8 mouse cellular contexts compared by ENCODE assay signal in the genomic region with DNA sequence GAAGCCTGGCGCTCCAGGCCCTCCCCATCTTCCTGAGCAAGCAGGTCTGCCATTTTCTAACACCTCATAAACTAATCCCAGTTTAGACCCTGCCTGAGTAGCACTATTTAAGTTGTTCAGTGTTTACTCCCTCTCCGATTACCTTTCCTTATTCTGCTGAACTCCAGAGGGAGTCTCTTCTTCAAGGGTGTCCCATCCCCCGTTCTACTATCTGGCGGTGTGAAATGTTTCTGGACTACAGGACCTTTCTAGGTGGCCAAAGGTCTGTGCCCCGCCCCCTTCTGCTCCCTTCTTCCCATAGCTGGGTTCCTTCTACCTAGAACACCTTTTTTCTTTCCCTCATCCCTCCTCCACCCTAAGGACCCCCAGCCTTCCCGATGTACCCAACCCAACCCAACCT. TPM values are rescaled to one million over a fixed set of nuclear protein-coding genes. Genes with fewer than 3 reads are reported as not detected.
DNase-seq lines count a peak whose midpoint lies in the region; ATAC-seq and TF ChIP-seq lines count a peak whose summit lies in the region.

No protein-coding gene starts in this region.

- H3K4me2 ChIP-seq in intestine, embryonic 15.5 days (replicated peaks), result peak overlapping the region; percentile 100
- peak overlapping the region; percentile 88; the same call in 1 of the 2 replicates for H3K4me2 ChIP-seq in liver, postnatal 0 days (ENCODE audit: low read depth, low read length)

- ATAC-seq in intestine, embryonic 15.5 days, result no peak
- no peak for ATAC-seq in liver, postnatal 0 days
- ATAC-seq in monocyte, adult 5-6 weeks (replicated peaks; ENCODE audit: insufficient number of reproducible peaks, low FRiP score, low TSS enrichment, poor library complexity, severe bottlenecking), result no peak

- intact Hi-C loops in gastrocnemius, adult 2 months (cut with DNase I), result no loop called here

- WGBS in intestine, embryonic 15.5 days, result 23% methylated on average over 6 of the region's 6 CpGs
- 29% methylated on average over 6 of the region's 6 CpGs for whole genome bisulfite sequencing in liver, postnatal 0 days (ENCODE audit: insufficient replicate concordance)

- peak overlapping the region; percentile 75 for H3K4me3 ChIP-seq in gastrocnemius, adult 2 months
- peak overlapping the region; percentile 63 for H3K4me3 ChIP-seq in intestine, embryonic 15.5 days (replicated peaks)
- H3K4me3 ChIP-seq in liver, postnatal 0 days (ENCODE audit: low read depth, low read length), result no peak overlapping the region

- H3K4me1 ChIP-seq in intestine, embryonic 15.5 days (replicated peaks), result peaks cover 19% of the 10 kb centered on the region
- peaks cover 23% of the 10 kb centered on the region for H3K4me1 ChIP-seq in liver, postnatal 0 days (ENCODE audit: insufficient read depth)

- H3K27me3 ChIP-seq in intestine, embryonic 15.5 days (replicated peaks), result peaks cover 14% of the 10 kb centered on the region
- peaks cover 32% of the 10 kb centered on the region for H3K27me3 ChIP-seq in liver, postnatal 0 days (ENCODE audit: insufficient read depth, low read length)

- H3K9me3 ChIP-seq in intestine, embryonic 15.5 days, result no peaks in the 10 kb centered on the region
- H3K9me3 ChIP-seq in liver, postnatal 0 days (ENCODE audit: low read length), result no peaks in the 10 kb centered on the region

- TF ChIP-seq EP300 in liver, postnatal 0 days (IDR thresholded peaks at IDR 0.05; ENCODE audit: low read depth), result no peak

- TF ChIP-seq CTCF in gastrocnemius, adult 2 months (IDR thresholded peaks at IDR 0.05), result no peak
- no peak for TF ChIP-seq CTCF in liver, postnatal 0 days (IDR thresholded peaks at IDR 0.05; ENCODE audit: low read depth)

- H3K9ac ChIP-seq in intestine, embryonic 15.5 days, result peak overlapping the region; percentile 55
- no peak overlapping the region for H3K9ac ChIP-seq in liver, postnatal 0 days (replicated peaks)

- no peaks in the 10 kb centered on the region for H3K36me3 ChIP-seq in intestine, embryonic 15.5 days
- no peaks in the 10 kb centered on the region for H3K36me3 ChIP-seq in liver, postnatal 0 days (replicated peaks; ENCODE audit: insufficient read depth, low read length)

- peak overlapping the region; percentile 89 for H3K27ac ChIP-seq in gastrocnemius, adult 2 months
- no peak overlapping the region for H3K27ac ChIP-seq in intestine, embryonic 15.5 days
- no peak overlapping the region for H3K27ac ChIP-seq in liver, postnatal 0 days (ENCODE audit: low read depth)

- DNase-seq in gastrocnemius, adult 2 months, result peak; percentile 72
- no peak for DNase-seq in gastrocnemius, postnatal 25 days
- DNase-seq in cerebellum, postnatal 10 days, result peak; percentile 66 to 70
- no peak for DNase-seq in liver, postnatal 0 days
- DNase-seq in thymus, postnatal 14 days, result no peak
- no peak for DNase-seq in layer of hippocampus, adult 9-10 months (ENCODE audit: low spot score)

RNA-seq across cellular contexts. Expression of a gene that starts 32.6 kb away (rescaled TPM):
- total RNA-seq in gastrocnemius, adult 2 months (2021), result 10 to 100 TPM; 23.5 to 25.1 TPM
- 10 to 100 TPM; 20.2 to 21.1 TPM for total RNA-seq in gastrocnemius, postnatal 25 days (2021)
- polyA plus RNA-seq in intestine, embryonic 15.5 days (2015; fragmentation: Nextera tagmentation; extraction: Ambion mirVana), result 18.1 and 19.1 TPM in 2 replicates
- polyA plus RNA-seq in liver, postnatal 0 days (2015; fragmentation: Nextera tagmentation; extraction: Ambion mirVana), result 2.7 TPM in 2 replicates
- total RNA-seq in monocyte, adult 5-6 weeks (2017), result 96.6 to 144 TPM (median 103 TPM) in 3 replicates

RNA-seq across cellular contexts. Expression of a gene that starts 36.0 kb away (rescaled TPM):
- total RNA-seq in gastrocnemius, adult 2 months (2021), result 1 to 10 TPM; 2.2 to 6.6 TPM
- total RNA-seq in gastrocnemius, postnatal 25 days (2021), result 10 to 100 TPM in 1 of 2 experiments, 1 to 10 TPM in 1; 8.0 to 10.3 TPM
- polyA plus RNA-seq in intestine, embryonic 15.5 days (2015; fragmentation: Nextera tagmentation; extraction: Ambion mirVana), result 16.8 and 18.7 TPM in 2 replicates
- polyA plus RNA-seq in liver, postnatal 0 days (2015; fragmentation: Nextera tagmentation; extraction: Ambion mirVana), result 0.63 TPM in 2 replicates
- 0.78 TPM in 1 of 3 replicates, not detected in the others for total RNA-seq in monocyte, adult 5-6 weeks (2017)

Comparison
In these comparisons a context has a peak if more than half of its experiments do, and no peak if none do; other contexts are left out.
1. DNase-seq: peak in gastrocnemius, adult 2 months (single experiment) and cerebellum, postnatal 10 days (2 of 2); none in gastrocnemius, postnatal 25 days (single experiment), liver, postnatal 0 days (single experiment), thymus, postnatal 14 days (single experiment) and layer of hippocampus, adult 9-10 months (single experiment).